Mouse (Mus musculus): ENCODE measurements at regions not wholly inside any gene's neighbourhood (a gene's known extent, or its start where the extent isn't known, plus 50 kb on each side); places are given as distances from the start of the nearest gene placed in this dataset.

GRCm38 (mm10) chr4:142838363-142838964 is 374.3 kb downstream of the Prdm2 start:
- TF ChIP-seq BHLHE40 (IDR thresholded peaks at IDR 0.05; ENCODE audit: low read depth, low read length) (no peak), EP300 (IDR thresholded peaks at IDR 0.05; ENCODE audit: low read length) (no peak), CTCF (conservative IDR thresholded peaks at IDR 0.05 in 1 of 2, IDR thresholded peaks at IDR 0.05 in 1 of 2; ENCODE audit: low read depth in 2 of 2, low read length in 2 of 2) (no peak), MXI1 (IDR thresholded peaks at IDR 0.05; ENCODE audit: low read depth, low read length) (no peak), RAD21 (IDR thresholded peaks at IDR 0.05; ENCODE audit: low read depth, low read length) (no peak), POLR2A (IDR thresholded peaks at IDR 0.05; ENCODE audit: low read depth, low read length) (no peak), HCFC1 (IDR thresholded peaks at IDR 0.05; ENCODE audit: low read depth, low read length) (no peak), MAX (IDR thresholded peaks at IDR 0.05; ENCODE audit: low read length) (no peak), PAX5 (IDR thresholded peaks at IDR 0.05; ENCODE audit: low read length) (no peak), UBTF (IDR thresholded peaks at IDR 0.05; ENCODE audit: low read depth, low read length) (no peak)

Data from CH12.LX (cell line).